Mouse (Mus musculus) hindbrain, embryonic 13.5 days (tissue): Measurements from ENCODE around the gene Ern1. TPM values are rescaled to one million over a fixed set of nuclear protein-coding genes. Genes with fewer than 3 reads are reported as not detected.
A peak's percentile ranks its signal among the peaks of the same experiment; 100 is the strongest.
"Not testable (repeated sequence)": the region's sequence is repeated elsewhere in the genome, so short reads cannot be mapped to it uniquely, and the experiment has no call there.

Experiments used
- ATAC-seq: fragments of 200-750 bp; cut with Nextera tagmentation; 2 replicates; pipeline ENCODE4 v1.8.0; 2017; ENCODE audit warnings: moderate TSS enrichment; ENCODE audit not compliant: low FRiP score
- H3K27ac ChIP-seq: fragments of 300-500 bp; sonication (generic); 2 replicates; pipeline ENCODE4 v1.5.1; 2015; ENCODE audit warnings: inconsistent platforms, mild to moderate bottlenecking, moderate library complexity
- H3K27me3 ChIP-seq: fragments of 300-500 bp; sonication (generic); 2 replicates; pipeline ENCODE4 v1.6.1; 2015; ENCODE audit warnings: mild to moderate bottlenecking, inconsistent platforms
- H3K36me3 ChIP-seq: fragments of 300-500 bp; sonication (generic); 2 replicates; pipeline ENCODE4 v1.6.1; 2015; ENCODE audit warnings: mild to moderate bottlenecking, inconsistent platforms
- H3K4me1 ChIP-seq: fragments of 300-500 bp; sonication (generic); replicated peaks from 2 replicates; pipeline ENCODE4 v1.6.1; 2015; ENCODE audit warnings: inconsistent platforms
- H3K4me2 ChIP-seq: fragments of 300-500 bp; sonication (generic); 2 replicates; pipeline ENCODE4 v1.6.1; 2015; ENCODE audit warnings: inconsistent platforms, mild to moderate bottlenecking, moderate library complexity
- H3K4me3 ChIP-seq: fragments of 300-500 bp; sonication (generic); 2 replicates; pipeline ENCODE4 v1.5.1; 2015; ENCODE audit warnings: mild to moderate bottlenecking, inconsistent platforms
- H3K9ac ChIP-seq: fragments of 300-500 bp; sonication (generic); 2 replicates; pipeline ENCODE4 v1.6.1; 2015; ENCODE audit warnings: mild to moderate bottlenecking, inconsistent platforms
- H3K9me3 ChIP-seq: fragments of 300-500 bp; sonication (generic); 2 replicates; pipeline ENCODE4 v1.6.1; 2016; ENCODE audit warnings: inconsistent platforms
- WGBS: fragments of 180-500 bp; shearing (Covaris S2); methylation state at CpG from one replicate; pipeline ENCODE4 v1.1.7; 2015; 5-methylcytosine and 5-hydroxymethylcytosine counted together
- polyA plus RNA-seq: library from polyadenylated mRNA; unstranded; fragments of >200 nt; fragmentation: Nextera tagmentation; extraction: Ambion mirVana; gene quantifications from 2 replicates; pipeline ENCODE4 v1.2.1, GENCODE M21; 2015

Ern1 gene
- polyA plus RNA-seq, 1 experiment from 2014 or later: 6.1 TPM

DNA sequence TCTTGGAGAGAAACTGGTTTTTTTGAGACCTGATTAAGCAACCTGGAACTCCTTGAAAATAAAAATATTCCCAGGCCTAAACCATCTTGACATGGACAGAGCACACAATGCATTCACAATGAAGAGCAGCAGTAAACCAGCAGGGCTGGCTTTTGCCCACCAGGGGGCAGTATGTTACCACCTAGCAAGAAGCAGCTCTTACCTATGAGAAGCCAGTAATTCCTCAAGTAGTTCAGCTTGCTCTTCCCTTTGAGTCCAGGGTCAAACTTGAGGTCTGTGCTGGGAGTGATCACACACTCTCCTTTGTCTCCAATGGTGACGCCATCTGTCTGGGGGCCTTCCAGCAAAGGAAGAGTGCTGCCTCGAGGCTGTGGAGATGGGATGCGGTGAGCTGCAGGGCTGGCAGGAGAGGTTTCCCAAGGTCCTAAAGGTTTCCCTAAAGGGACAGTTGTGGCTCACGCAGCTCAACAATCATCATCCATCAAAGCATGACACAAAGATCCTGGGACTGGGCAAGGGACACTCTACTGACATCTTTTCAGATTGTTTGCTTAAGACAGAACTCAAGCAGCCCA, 68.9 kb downstream of the Ern1 start:
- no peaks in the 10 kb centered on the region for H3K27me3 ChIP-seq
- no peaks in the 10 kb centered on the region for H3K4me1 ChIP-seq
- peak; percentile 59; the same call in 1 of the 2 replicates for ATAC-seq
- no peak overlapping the region for H3K4me3 ChIP-seq
- no peak overlapping the region for H3K9ac ChIP-seq
- 47% methylated on average over 4 of the region's 4 CpGs for WGBS
- peaks cover 18% of the 10 kb centered on the region for H3K36me3 ChIP-seq
- H3K27ac ChIP-seq: no peak overlapping the region
- no peaks in the 10 kb centered on the region for H3K9me3 ChIP-seq
- H3K4me2 ChIP-seq: no peak overlapping the region

DNA sequence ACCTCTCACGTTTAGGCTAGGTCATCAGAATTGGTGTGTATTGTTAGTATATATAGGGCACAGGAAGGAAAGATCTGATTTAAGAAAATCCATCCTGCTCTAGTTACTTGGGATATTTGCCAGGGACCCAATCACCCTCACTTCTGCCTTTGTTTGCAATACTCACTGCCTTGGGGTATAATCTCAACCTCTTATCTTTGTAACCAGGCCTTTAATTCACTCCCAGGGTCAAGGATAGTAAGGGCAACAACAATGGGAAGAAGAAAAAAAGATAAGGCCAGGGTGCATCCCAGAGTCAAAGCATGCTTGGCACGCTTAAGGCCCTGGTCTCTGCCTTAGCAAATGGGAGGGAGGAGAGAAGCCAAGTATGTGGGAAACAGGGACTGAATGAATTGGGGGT, 69.8 kb downstream of the Ern1 start:
- Histone ChIP-seq H3K27me3 (no peaks in the 10 kb centered on the region), H3K9me3 (no peaks in the 10 kb centered on the region), H3K9ac (no peak overlapping the region), H3K4me1 (no peaks in the 10 kb centered on the region), H3K36me3 (peaks cover 16% of the 10 kb centered on the region), H3K4me3 (no peak overlapping the region), H3K4me2 (no peak overlapping the region), H3K27ac (no peak overlapping the region)
- ATAC-seq: no peak
- 88% methylated on average over 2 of the region's 2 CpGs for WGBS

DNA sequence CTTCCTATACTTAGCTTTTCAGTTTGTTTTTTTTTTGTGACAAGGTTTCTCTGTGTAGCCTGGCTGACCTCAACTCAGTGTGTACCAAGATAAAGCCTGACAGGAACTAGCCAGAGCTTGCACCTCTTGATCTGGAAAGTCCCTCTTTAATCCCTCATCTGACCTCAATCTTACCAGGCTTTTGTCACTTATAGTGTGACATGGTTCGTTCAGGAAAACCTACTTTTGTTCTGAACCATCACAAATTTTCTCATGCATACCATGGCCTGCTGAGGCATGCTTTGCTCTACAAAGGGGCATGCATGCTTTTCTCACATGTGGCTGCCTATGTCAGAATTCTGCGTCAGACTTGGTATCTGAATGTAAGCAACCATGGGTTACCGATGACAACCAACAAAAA, 71.3 kb downstream of the Ern1 start:
- H3K4me1 ChIP-seq: no peaks in the 10 kb centered on the region
- no peak overlapping the region for H3K4me2 ChIP-seq
- no peaks in the 10 kb centered on the region for H3K9me3 ChIP-seq
- H3K27ac ChIP-seq: no peak overlapping the region
- H3K9ac ChIP-seq: no peak overlapping the region
- WGBS: 76% methylated on average over 3 of the region's 3 CpGs
- no peaks in the 10 kb centered on the region for H3K27me3 ChIP-seq
- H3K4me3 ChIP-seq: no peak overlapping the region
- peaks cover 16% of the 10 kb centered on the region for H3K36me3 ChIP-seq
- ATAC-seq: no peak

DNA sequence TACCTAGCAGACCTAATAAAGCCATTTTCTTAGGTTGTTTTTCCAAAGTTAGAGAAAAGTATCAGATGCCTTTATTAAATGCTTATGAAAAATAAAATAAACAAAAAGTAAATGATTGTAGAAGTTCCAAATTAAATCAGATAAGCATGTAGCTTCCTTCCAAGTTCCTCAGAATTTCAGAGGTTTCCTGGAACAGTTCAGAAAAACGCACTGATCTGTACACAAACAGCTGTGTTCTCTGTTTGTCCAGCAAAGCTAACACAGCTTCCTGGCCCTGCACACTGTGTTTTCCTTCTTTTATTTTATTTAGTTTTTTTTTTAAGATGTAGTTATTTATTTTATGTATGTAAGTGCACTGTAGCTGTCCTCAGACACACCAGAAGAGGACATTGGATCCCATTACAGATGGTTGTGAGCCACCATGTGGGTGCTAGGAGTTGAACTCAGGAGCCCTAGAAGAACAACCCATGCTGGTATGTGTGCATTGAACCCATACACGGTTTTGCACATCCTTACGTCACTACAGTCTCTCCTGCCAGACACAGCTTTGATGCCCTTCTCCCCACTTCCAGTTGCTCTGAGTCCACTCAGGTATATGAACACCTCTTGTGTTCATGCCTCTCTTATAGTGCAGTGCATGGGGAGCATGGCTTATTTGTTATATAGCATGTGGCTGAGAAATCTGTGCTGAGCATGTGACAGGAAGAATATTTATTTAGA, 74.9 kb downstream of the Ern1 start:
- Histone ChIP-seq H3K27me3 (no peaks in the 10 kb centered on the region), H3K36me3 (peaks cover 39% of the 10 kb centered on the region), H3K27ac (no peak overlapping the region), H3K9me3 (no peaks in the 10 kb centered on the region), H3K4me3 (no peak overlapping the region), H3K9ac (no peak overlapping the region), H3K4me2 (no peak overlapping the region), H3K4me1 (no peaks in the 10 kb centered on the region)
- ATAC-seq: no peak
- 93% methylated on average over 3 of the region's 3 CpGs for WGBS

DNA sequence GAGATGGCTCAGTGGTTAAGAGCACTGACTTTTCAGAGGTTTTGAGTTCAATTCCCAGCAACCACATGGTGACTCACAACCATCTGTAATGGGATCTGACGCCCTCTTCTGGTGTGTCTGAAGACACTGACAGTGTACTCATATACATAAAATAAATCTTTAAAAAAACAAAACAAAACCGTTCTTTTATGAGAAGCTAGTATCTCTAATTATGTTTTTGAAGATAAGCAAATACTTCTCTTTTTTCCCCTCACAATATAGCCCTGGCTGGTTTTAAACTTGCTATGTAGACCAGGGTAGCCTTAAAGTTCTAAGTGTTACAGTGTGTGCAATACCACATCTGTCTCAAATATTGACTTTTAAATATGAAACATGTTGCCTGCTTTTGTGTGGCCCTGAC, 76.5 kb downstream of the Ern1 start:
- no peak for ATAC-seq
- Histone ChIP-seq H3K4me1 (no peaks in the 10 kb centered on the region), H3K4me2 (no peak overlapping the region), H3K27me3 (no peaks in the 10 kb centered on the region), H3K9me3 (no peaks in the 10 kb centered on the region), H3K4me3 (no peak overlapping the region), H3K9ac (no peak overlapping the region), H3K36me3 (peaks cover 56% of the 10 kb centered on the region), H3K27ac (no peak overlapping the region)
- 87% methylated on average over 2 of the region's 2 CpGs for WGBS

DNA sequence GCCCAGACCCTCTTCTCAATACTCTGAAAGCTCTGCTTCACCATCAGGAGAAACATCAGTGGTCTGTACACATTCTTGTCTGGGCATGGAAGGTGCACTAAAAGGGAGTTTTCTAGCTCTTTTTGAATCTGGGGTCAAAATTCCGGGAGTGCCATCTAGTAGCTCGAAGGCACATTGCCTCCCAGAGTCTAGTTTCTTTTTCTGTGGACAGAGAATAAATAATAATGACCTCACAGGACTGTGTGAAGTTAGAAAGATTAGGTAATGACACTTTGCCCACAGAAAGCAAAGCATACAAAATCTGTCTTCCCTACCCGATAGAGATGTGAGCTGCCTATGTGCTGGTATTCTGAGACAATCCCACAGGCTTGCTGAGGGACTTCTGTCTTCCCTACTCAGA, 77.1 kb downstream of the Ern1 start:
- Histone ChIP-seq H3K9me3 (no peaks in the 10 kb centered on the region), H3K27me3 (no peaks in the 10 kb centered on the region), H3K9ac (no peak overlapping the region), H3K4me3 (no peak overlapping the region), H3K27ac (no peak overlapping the region), H3K36me3 (peaks cover 62% of the 10 kb centered on the region), H3K4me1 (no peaks in the 10 kb centered on the region), H3K4me2 (no peak overlapping the region)
- 94% methylated on average over 3 of the region's 3 CpGs for WGBS
- ATAC-seq: no peak

DNA sequence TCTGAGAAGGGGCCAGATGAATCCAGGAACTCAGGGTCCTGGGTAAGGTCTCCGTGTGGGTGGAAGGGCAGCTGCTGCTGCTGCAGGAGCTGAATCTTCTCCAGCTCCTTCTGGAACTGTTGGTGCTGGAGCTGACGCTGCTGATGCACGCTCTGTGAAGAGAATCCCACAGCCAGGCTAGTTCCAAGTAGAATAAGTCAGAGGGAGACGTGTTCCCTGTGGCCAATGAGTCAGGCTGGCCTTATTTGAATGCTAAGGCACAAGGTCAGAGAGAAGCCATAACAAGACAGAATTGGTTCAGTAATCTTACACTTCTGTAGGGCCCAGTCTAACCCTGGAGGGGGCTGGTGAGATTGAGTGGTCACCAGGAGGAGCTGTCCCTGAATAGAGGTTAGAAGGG, 77.6 kb downstream of the Ern1 start:
- Histone ChIP-seq H3K27ac (no peak overlapping the region), H3K4me2 (no peak overlapping the region), H3K36me3 (peaks cover 65% of the 10 kb centered on the region), H3K9me3 (no peaks in the 10 kb centered on the region), H3K27me3 (no peaks in the 10 kb centered on the region), H3K4me3 (no peak overlapping the region), H3K9ac (no peak overlapping the region), H3K4me1 (no peaks in the 10 kb centered on the region)
- ATAC-seq: no peak
- 79% methylated on average over 4 of the region's 4 CpGs for WGBS

DNA sequence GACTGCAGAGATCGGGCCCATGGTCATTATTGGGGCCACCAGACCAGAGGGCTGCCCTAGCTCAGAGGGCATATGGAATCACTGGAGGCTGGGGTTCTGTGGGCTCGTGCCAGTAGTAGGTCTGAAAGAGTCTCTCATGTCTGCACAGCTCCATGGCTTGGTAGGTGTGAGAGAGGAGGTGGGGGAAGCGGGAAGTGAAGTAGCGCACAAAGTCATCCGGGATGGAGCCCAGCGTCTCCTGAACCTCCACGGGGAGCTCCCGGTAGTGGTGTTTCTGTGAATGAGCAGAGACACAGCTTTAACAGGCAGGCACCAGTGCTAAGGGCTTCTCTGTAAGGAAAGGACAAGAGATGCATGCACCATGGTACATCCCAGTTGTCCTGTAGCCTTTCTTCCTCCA, 89.2 kb downstream of the Ern1 start:
- H3K9me3 ChIP-seq: no peaks in the 10 kb centered on the region
- no peak for ATAC-seq
- no peak overlapping the region for H3K9ac ChIP-seq
- no peak overlapping the region for H3K27ac ChIP-seq
- 93% methylated on average over 8 of the region's 8 CpGs for WGBS
- no peak overlapping the region for H3K4me2 ChIP-seq
- peaks cover 59% of the 10 kb centered on the region for H3K36me3 ChIP-seq
- H3K27me3 ChIP-seq: no peaks in the 10 kb centered on the region
- H3K4me1 ChIP-seq: no peaks in the 10 kb centered on the region
- no peak overlapping the region for H3K4me3 ChIP-seq

DNA sequence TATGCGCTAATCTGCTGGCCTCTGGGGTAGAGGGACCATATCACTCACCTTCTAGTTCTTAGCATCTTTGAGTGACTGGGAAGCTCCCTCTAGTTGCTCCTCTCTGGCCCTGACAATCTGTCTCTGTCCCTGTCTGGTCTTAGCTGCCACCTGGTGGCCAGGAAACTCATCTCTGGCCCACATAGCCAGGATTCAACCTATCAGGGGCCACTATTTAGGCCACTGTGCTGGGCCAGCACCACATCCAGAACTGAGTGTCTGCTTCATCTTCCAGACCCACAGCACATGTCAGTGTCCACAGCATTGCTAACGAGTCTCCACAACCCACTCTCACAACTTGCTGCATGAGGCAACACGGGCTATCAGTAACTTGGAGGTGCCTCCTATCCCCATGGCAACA, 90.0 kb downstream of the Ern1 start:
- ATAC-seq: no peak
- Histone ChIP-seq H3K36me3 (peaks cover 51% of the 10 kb centered on the region), H3K4me3 (no peak overlapping the region), H3K4me2 (no peak overlapping the region), H3K9ac (no peak overlapping the region), H3K4me1 (no peaks in the 10 kb centered on the region), H3K27me3 (no peaks in the 10 kb centered on the region), H3K9me3 (no peaks in the 10 kb centered on the region), H3K27ac (no peak overlapping the region)
- 90% methylated on average over 3 of the region's 3 CpGs for WGBS

DNA sequence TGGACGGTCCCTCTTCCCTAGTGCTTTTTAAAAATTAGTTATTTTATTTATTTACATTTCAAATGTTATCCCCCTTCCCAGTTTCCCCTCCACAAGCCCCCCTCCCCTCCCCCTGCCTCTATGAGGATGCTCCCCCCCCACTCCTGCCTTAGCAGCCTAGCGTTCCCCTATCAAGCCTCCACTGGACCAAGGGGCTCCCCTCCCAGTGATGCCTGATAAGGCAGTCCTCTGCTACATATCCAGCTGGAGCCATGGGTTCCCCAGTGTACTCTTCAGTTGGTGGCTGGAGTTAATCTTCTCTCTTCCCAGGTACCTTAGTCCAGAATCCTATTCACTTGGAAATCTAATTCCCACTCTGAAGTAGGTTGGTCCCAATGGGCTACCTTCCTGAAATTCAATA, 93.6 kb downstream of the Ern1 start:
- not testable (repeated sequence) for H3K4me3 ChIP-seq, H3K4me1 ChIP-seq, H3K27ac ChIP-seq, H3K9ac ChIP-seq, H3K27me3 ChIP-seq, H3K9me3 ChIP-seq, H3K4me2 ChIP-seq, ATAC-seq
- WGBS: 83% methylated on average over 2 of the region's 2 CpGs
- peaks cover 19% of the 10 kb centered on the region for H3K36me3 ChIP-seq

DNA sequence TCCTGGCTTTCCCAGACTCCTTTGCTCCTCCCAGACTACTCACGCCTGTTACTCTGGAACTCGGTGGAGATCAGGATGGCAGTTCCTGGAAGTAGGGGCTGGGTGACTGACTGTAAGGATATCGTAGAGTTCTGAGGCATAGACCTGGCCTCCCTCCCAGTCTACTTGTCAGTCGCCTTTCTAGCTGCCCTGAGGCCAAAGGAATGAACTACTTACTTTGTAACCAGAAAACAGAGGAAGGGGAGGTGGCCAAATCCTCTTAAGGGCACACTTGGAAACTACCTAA, 94.4 kb downstream of the Ern1 start:
- 67% methylated on average over 4 of the region's 4 CpGs for WGBS

DNA sequence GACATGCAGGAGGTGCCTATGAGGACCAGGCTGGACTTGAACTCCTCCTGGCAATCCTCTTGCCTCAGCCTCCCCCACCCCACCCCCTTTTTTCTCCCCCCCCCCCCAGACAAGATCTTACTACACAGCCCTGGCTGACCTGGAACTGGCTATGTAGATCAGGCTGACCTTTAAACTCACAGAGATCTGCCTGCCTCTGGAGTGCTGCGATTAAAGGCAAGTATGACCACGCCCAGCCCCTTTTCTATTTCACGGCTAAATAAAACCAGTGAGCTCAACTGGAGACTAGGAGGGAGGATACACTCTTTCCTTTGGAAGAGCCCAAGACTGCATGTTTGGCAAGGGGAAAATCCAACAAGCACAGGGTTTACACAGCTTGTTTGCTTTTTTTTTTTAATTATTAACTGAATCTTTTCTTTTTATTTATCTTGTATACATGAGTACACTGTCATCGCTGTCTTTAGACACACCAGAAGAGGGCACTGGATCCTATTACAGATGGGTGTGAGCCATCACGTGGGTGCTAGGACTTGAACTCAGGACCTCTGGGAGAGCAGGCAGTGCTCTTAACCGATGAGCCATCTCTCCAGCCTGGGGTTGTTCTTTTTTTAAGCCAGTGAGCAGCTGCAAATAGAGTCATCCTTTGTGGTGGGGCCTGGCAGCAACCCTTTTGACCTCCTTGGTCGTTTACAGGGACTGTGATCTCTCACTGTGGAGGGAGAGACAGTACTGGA, 94.9 kb downstream of the Ern1 start:
- Histone ChIP-seq H3K27ac (no peak overlapping the region), H3K4me2 (no peak overlapping the region), H3K4me3 (no peak overlapping the region), H3K36me3 (0 out of 2 replicates have a peak, but pooled peaks cover 7% of the 10 kb centered on the region), H3K9me3 (no peaks in the 10 kb centered on the region), H3K9ac (no peak overlapping the region), H3K27me3 (no peaks in the 10 kb centered on the region), H3K4me1 (no peaks in the 10 kb centered on the region)
- ATAC-seq: no peak
- WGBS: 74% methylated on average over 7 of the region's 7 CpGs

More for the DNA sequence above, 94.4 kb downstream of the Ern1 start:
- no peak overlapping the region for H3K4me3 ChIP-seq
- ATAC-seq: no peak
- no peaks in the 10 kb centered on the region for H3K9me3 ChIP-seq
- peaks cover 11% of the 10 kb centered on the region for H3K36me3 ChIP-seq
- H3K27me3 ChIP-seq: no peaks in the 10 kb centered on the region
- no peak overlapping the region for H3K9ac ChIP-seq
- no peaks in the 10 kb centered on the region for H3K4me1 ChIP-seq
- no peak overlapping the region for H3K27ac ChIP-seq
- H3K4me2 ChIP-seq: no peak overlapping the region
